Mouse (Mus musculus): ENCODE measurements around the gene Ntn3.

Gene Ntn3

DNA sequence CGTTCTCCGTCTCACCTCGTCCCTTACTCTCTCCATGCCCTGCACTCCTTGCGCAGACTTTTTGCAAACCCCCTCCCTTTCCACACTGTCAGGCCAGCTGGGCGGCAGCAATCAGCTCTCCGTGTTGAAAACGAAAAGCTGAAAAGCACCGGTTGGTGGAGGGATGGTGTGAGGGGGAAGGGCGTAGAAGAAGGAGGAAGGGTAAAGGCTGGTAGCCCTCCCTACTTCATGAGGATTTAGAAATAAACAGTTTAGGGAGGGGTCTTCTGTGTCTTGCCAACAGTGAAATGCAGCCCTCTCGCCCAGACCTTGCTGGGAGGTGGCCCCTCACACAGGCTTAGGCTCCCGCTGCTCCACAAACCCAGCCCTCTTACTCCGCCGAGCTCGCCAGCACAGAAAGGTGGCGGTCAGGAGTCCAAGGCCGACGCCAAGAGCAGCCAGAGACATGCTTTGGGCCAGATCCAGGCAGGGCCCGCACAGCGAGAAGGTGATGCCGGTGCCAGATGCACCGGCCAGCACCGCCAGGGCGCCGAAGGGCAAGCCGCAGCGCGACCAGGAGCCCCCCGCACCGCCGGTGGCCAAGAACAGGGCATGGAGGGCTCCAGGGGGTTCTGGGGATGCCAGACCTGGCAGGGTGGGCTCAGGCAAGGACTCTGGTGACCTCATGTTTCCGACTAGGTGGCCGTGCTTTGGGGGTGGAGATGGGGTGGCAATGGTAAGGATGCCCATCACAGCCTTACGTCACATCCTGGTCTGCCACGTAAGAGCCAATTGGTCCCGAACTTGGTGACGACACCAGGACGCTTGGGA is 2.5 kb upstream of the Ntn3 start:
- no peak for DNase-seq (ENCODE audit: low spot score in 2 of 2)

DNA sequence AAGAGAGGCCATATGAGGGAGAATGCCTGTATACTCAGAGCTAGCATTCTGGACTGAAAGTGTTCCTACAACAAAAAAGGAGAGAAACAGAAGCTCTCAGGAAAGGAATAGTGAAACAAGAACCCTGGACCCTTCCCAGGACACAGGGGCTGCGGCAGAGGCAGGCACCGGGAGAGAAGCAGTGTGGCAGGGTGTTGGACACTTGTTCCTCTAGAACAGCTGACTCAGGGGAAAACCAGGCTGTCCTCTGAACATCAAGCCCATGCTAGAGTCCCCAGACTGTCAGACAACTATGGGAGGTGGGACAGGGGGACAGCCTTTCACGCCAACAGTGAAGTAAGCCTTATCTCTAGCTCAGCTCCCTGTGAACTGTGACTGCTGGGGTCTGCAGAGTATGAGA is 1.3 kb upstream of the Ntn3 start:
- DNase-seq (ENCODE audit: low spot score in 2 of 2) = no peak

DNA sequence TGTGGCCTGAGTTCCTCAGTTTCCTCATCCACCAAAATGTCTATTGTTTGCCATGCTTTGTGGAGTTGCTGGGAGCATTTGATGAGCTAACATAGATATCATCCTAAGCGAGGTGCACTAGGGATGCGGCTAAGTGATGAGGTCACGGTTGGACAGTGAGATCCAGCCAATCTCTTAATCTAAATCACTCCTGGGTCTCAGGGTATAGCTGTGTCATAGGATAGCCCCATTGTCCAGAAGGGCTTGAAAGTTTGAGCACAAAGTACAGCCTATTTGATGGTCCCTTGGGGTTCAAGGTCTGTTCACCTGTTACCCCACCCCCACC is 547 bp upstream of the Ntn3 start:
- DNase-seq (ENCODE audit: low spot score in 2 of 2) = no peak

DNA sequence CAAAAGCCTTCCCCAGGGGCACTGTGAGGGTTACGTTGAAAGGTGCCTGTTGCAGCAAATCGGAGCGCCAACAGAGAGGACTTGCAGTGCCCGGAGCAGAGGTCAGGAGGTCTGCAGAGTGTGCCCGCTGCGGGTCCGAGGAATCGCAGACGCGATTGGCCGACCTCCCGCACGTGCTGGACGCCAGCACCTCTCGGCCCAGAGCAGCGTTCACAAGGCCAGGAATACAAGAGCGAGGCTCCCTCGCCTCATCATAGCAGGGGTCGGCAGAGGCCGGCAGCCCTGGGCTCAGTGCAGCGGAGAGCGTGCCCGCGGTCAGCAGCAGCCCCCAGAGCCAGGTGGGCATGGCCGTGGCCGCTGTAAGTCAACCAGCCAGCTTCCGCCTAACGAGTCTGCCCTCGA is 689 bp downstream of the Ntn3 start:
- DNase-seq (ENCODE audit: low spot score in 2 of 2) = no peak

DNA sequence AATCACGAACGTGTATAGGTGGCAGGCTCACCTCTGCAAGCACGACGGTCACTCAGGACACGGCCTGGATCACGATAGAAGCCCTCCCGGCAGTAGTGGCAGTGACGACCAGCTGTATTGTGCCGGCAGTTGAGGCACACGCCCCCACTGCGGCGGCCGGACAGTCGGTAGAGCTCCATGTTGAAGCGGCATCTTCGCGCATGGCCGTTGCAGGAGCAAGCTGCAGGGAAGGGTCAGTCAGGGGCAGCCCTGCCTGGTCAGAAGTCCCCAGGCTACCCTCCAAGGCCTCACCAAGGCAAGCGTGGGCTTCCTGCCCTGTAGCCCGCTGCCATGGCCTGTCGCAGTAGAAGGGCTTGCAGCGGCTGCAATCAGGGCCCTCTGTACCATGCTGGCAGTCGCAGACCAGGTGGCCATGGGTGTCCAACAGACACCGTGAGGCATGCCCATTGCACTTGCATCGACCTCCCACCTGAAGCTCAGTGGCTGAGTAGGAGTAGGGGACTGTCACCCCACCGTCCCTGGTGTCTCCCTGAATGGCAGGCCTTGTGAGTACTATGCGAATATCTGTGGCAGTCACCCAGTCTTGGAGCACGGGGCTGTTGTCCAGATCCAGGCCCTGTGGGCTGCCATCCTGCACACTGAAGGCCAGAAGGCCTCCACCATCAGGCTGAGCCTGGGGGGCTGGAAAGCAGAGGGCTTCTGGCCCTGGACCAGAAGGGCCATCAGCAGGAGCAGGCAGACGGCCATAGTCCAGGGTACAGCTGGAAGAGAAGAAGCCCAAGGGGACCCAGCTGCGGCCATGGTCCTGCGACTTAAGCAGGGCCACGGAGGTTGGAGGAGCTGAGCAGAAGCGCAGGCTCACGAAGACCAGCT is 1.3 kb downstream of the Ntn3 start:
- no peak for DNase-seq (ENCODE audit: low spot score in 2 of 2)

DNA sequence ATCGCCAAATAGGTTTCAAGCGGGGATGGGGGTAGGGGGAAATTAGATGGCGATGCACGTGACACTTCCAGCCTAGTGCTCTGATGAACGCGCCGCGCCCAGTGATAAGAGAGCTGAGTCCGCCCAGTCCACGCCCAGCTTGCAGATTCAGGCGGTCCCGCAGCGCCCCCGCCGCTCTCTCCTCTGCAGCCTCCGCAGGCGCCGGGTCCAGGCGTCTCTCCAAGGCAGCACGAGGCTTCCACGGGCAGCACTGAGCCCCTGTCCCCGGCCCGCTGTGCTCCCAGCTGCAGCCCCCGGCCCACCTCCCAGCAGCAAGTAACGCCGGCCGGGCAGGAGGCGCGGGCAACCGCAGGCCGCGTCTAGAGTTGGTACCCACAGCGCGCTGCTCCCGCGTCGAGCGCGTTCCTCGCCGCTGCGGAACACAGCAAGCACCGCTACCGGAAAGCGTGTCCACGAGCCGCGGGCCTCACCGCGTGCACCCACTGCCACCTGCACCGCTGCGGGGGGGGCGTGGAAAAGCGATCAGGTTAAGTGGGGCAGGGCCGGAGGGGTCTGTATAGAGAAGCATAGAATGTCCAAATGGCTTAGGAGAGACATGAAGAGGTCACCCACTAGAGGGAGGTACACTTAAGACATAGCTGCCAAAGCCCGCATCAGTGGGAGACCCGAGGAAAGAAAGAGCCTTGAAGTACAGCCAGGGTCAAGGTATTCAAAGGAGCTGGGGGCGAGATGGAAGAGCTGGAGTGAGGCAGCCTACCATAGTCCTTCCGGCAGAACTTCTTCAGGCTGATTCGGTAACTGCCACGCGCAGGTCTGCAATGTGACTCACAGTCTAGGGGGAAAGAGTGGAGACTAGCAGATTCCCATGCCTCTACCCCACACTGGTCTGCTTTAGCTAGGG is 2.6 kb downstream of the Ntn3 start:
- peak; percentile 29 to 41 for DNase-seq (ENCODE audit: low spot score in 2 of 2)

DNA sequence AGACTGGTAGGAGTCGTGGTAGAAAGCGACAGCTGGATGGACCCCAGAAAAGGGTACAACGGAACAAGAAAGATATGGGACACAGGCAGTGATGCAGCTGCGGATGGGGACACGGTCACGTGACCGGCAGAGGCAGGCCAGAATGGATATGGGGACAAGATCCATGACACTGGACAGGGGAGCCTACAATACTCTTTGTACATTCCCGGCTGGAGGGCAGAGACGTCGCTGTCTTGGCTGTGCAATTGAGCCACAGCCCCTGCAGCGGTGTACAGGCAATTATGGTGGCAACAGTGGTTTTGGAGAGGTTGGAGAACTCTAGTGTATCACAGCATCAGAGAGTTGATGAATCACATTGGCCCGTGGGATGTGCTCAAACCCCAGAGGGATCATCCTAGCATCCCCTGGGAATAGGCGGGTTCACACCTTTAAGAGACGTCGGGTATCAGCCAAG is 3.4 kb downstream of the Ntn3 start:
- DNase-seq (ENCODE audit: low spot score in 2 of 2) = no peak

DNA sequence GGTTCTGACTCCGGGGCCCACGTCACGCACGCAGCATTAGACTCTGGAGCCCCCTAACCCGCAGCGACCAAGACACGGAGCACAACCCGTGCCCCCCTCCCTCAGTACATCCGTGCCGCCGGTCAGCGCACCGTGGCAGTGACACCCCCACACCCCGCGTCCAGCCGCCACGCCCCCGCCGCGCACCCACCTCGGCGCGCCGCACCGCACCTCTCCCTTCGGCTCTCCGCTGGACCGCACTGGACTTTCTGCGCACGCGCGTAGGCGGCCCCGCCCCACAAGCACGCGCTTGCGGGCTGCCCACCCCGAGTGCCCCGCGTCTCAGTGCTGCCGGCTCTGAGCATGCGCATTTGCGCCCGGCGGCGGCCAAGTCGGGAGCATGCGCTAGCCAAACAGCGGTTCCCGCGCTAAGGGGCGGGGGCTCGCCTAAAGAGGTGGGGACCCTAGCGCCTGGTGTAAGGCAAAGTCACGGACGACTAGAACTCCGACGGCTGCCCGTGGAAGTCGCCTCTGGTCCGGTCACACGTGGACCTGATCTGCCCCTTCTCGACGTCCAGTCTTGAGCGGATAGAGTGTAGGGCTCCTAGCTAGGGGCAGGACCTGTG is 3.9 kb downstream of the Ntn3 start, which contains the start of gene Tbc1d24:
Tbc1d24 (minus strand) TSS at position 279 of the 605 bp plus-strand sequence.
- DNase-seq (ENCODE audit: low spot score in 2 of 2) = peak; percentile 83 to 84

DNA sequence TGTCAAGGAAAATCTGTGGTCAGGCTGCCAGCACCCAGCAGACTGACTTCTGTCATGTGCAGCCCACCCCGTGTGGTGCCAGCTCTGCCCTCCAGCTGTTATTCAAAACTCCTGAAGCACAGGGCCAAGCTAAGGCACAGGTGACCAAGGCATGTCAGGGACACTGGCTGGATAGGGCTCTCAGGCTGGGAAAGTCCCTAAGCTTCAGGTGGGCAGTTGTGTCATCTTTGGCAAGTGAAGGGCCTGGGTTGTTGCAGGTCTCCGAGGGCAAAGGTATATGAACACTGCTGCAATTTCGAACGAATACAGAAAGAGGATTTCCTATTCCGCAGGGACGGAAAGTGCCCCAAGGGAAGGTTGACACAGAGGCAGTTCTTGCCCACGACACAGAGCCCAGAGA is 4.5 kb downstream of the Ntn3 start:
- DNase-seq (ENCODE audit: low spot score in 2 of 2) = no peak

DNA sequence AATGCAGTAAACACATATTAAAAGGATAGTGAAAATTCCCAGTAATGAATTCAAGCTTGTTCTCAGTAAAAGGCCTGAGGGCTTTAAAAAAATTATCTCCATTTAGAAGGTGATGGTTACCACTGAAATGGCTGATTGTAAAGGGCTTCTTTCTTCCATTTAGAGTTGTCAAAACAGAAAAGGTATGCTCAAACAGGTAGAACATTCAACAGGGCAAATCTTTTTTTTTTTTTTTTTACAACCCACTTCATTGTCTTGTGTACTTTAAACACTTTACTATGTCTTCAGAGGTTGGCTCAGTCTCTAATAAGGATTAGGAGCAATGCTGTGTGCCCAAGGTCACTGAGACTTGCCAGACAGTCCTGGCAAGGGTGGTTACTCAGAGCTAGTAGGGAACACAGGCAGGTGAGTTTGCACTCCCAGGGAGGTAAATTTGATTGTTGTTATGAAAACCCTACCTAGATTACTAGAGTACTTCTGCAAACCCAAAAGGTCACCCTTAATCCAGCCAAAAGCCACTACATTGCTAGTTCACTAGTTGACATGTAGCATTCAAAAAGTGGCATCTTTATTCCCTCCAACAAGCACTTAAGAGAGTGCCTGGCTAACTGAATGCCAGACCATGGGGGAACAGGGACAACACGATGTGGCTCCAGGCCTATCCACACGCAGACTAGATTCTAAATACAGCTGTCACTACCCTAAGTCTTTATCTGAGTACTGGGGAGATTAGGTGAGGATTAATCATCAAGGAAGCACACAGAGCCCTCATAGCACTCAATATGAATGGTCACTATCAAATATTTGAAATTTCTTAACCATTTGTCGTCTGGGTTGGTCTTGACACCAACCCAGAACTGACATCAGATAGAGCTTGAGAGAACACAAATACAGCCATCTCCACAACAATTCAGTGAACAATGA is 5.5 kb downstream of the Ntn3 start:
- DNase-seq (ENCODE audit: low spot score in 2 of 2) = no peak

DNA sequence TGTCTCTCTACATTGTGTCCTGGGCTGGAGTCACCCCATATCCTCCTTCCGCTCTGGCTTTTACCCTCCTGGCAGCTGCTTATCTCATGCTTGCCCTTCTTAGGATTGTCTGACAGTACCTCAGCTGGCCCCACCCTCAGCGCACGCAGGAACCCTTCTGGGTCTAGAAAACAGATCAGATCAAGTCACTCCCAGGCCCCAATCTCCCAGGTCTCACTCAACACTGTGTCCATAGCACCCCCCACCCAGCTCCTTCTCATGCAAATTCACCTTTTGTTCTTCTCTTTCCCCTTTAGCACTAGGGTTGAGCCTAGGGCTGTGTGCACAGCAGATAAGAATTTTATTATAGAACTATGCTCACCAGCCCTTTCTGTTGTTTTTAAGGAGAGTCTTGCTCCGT is 6.3 kb downstream of the Ntn3 start:
- DNase-seq (ENCODE audit: low spot score in 2 of 2) = no peak

DNA sequence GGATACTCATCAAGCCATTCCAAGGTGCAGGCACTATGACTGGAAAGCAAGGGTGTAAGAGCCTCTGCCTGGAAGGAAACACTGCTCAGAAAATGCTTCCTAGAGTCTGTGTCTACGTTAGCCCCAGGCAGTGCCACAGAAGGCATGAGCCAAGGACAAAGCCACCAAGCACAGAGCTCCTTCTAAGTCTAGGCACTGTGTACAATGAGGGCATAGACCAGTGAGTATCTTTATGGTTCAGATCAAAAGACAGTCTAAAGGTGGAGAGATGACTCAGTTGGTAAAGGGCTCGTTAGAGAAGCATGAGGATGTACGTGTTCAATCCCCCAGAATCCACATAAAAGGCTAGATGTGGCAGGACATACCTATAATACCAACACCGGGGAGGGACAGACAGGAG is 8.2 kb downstream of the Ntn3 start:
- DNase-seq (ENCODE audit: low spot score in 2 of 2) = no peak

DNA sequence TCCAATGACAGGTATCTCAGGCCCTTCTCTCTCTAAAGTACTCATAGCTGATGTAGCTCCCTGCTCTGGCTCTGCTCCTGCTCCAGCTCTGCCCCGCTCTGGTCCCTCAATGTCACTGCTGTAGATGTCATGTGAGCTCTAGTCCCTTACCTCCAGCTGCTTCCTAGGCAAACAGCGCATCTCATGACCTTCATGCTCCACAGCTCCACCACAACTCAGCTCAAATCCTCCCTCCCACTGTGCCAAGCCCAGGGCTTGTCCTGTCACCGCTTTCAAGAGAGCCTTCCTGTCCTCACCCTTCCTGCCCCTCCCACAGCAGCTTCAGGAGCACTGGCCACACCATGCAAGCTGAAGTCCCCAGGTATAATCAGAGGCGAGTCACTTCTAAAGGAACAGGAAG is 9.6 kb downstream of the Ntn3 start:
- DNase-seq (ENCODE audit: low spot score in 2 of 2) = no peak

DNA sequence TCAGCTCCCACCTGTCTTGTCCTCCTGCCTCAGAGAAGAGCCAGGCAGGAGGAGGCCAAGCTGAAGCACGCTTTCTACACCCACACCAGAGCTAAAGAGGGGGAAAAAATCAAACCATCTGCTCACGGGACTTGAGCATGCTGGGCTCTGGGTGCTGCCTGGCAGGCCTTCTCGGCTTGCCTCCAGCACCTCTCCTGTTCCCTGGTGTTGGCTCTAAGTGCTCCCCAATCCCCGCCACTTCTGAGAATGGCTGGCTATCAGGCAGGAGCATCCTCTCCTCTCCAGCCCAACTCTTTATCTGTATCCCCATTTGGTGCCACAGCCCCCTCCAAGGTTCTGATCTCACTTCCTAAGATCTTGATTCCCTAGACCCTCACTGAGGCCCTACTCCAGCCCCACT is 10.1 kb downstream of the Ntn3 start:
- no peak for DNase-seq (ENCODE audit: low spot score in 2 of 2)

DNA sequence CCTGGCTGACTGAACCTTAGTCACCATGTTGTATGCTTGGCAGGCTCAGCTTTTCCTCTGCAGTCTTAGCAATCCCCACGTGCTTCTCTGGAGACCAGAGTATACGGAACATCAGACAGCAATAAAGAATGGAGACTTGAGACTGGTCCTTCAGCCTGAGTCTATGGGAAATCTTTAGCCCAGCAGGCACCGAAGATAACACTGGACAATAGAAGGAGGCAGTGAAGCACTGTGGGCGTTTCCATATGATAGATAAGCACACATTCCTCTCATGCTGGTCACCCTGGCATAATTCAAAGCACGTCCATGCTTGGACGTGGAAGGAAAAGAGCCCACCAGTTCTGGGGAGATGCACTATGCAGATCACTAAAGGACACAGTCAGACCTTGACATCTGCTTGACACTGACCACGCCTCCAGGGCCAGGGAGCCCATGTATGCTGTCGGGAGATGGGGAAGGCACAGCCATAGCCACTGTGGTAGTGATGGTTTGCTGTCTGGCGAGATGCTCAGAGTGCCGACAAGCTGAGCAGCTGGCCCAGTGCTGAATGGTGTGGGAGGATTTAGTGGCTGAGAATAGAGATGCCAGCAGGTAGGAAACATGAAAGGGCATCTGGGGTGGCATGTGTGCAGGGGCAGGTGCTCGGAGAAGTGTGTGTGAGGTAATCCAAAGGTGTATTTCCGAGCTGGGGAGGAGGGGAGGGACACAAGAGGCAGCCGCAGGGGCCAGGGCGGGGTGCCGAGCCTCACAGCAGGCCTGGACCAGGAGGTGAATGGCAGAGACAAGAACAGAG is 12.1 kb downstream of the Ntn3 start:
- DNase-seq (ENCODE audit: low spot score in 2 of 2) = no peak

DNA sequence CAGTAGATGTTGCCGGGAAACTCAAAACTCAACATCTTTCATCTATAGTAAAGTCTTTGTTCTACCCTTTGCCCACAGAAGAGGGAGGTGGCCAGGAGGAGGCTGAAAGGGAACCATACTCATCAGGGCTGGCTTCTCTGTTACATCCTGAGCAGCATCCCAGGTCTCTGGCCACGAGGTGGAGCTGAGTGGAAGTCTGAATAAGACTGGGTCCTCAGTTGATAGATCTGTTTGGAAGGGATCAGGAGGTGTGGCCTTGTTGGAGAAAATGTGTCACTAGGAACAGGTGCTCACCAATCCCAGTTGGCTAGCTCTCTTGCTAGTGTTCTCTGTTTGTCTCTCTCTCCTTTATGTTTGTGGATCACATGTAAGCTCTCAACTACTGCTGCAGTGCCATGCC is 14.0 kb downstream of the Ntn3 start:
- DNase-seq (ENCODE audit: low spot score in 2 of 2) = no peak

DNA sequence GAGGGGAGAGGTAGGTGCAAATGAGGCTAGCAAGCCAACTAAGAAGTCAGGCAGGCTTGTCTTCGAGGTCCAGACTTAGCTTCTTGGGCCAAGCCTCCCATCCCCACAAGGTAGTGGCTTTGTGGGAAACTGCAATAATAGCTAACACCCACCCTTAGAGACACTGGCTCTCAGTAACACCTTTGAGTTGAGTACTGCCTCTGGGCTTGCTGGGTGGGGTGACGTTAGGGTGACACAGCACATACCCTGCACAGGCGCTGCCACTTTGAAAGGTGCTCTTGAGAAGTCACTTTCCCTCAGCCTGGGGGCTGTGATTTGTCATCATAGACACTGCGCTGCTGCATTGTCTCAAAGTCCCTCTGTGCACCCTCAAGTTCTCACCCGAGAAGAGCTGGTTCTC is 15.6 kb downstream of the Ntn3 start:
- no peak for DNase-seq (ENCODE audit: low spot score in 2 of 2)

DNA sequence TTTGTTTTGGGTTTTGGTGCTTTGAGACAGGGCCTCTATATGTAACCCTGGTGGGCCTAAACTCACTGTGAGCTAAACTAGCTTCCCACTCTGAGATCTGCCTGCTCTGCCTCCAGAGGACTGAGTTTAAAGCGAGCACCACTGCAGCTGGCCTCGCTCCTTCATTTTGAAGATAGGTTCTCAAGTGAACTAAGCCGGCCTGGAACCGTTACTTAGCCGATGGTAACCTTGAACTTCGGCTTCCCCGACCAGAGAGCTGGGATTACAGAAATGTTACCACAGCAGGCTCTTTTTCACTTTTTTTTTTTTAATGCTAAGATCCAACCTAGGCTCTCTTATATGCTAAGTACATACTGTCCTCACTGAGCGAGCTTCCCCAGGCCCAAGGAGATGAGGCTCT is 16.1 kb downstream of the Ntn3 start:
- DNase-seq (ENCODE audit: low spot score in 2 of 2) = no peak

DNA sequence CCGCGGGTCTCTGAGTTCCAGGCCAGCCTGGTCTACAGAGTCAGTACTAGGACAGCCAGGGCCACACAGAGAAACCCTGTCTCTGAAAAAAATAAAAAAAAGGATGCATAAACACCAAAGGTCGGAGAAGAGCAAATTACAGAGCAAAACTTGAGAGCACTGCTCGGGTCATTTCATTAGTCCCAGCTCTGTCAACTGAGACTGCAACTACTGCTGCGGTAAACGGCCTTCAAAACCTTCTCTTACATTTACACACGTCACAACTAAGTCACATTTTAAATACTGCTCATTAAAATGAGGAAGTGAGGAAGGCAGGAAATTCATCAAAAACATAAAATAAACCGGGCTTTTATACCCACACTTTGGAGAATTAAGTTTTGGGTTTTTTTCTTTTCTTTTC is 16.5 kb downstream of the Ntn3 start:
- no peak for DNase-seq (ENCODE audit: low spot score in 2 of 2)

DNA sequence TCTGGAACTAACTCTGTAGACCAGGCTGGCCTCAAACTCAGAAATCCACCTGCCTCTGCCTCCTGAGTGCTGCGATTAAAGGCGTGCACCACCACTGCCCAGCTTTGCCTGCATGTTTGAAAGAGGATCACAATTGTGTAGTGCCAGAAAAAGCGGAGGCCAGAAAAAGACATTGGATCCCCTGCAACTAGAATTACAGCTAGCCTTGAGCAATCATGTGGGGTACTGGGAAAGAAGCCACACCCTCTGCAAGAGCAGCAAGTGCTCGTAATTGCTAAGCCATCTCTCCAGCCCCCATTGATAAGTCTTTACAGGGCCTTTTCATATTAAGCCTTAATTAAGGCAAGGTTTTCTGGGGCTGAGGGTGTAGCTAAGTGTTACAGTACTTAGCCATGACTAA is 17.9 kb downstream of the Ntn3 start:
- DNase-seq (ENCODE audit: low spot score in 2 of 2) = no peak
